Mouse (Mus musculus): ENCODE measurements around the gene Mysm1.

The Mysm1 gene

GRCm38 (mm10) chr4:94978590-94979499, at the start of gene Mysm1:
Mysm1 (minus strand) TSS chr4:94979100.
- peak; percentile 90 to 91 for DNase-seq (ENCODE audit: low spot score in 2 of 2)

GRCm38 (mm10) chr4:95025847-95026600, 47.1 kb upstream of the Mysm1 start:
- no peak for DNase-seq (ENCODE audit: low spot score in 2 of 2)

GRCm38 (mm10) chr4:95023350-95023953, 44.6 kb upstream of the Mysm1 start:
- no peak for DNase-seq (ENCODE audit: low spot score in 2 of 2)

DNA sequence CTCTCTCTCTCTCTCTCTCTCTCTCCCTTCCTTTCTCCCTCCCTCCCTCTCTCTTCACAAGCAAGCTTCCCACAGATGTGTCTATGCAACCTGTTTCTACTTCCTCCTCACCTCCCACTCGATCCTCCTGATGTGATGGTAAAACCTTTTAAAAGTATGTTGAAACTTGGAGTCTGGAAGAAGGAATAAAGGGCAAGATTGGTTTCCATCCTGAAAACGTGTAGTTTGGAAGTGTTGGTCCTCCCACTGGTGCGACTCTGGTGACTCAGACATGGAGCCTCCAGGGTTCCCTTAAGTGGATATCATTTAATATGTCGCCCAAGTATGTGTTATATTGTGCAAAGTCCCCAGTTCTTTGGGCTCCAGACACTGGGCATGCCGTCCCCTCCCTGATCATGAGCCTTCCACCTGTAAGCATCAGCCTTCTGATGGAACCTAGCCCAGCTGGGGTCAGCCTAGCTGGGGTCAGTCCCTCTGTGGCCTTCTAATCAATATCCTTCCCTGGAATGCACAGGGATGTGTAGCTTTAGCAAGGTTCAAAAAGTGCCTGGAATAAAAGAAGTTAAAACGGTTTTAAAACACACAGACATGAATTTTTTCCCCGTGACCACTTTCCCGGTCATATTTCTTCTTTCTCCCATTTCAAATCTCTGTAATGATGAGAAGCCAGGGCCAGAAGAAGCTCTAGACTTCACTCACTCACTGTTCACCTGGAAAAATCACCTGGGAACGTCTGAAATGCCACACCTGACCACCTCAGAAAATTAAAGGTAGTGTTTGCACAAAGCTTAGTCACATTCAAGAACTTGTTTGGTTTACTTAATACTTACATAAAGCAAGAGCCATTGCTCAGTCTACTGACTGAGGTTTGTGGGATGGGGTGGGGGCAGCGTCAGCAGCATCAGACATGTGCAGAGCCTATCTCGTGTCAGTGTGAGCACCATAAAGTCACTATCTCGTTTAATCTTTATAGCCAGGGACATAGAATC, 43.0 kb upstream of the Mysm1 start:
- no peak for DNase-seq (ENCODE audit: low spot score in 2 of 2)

DNA sequence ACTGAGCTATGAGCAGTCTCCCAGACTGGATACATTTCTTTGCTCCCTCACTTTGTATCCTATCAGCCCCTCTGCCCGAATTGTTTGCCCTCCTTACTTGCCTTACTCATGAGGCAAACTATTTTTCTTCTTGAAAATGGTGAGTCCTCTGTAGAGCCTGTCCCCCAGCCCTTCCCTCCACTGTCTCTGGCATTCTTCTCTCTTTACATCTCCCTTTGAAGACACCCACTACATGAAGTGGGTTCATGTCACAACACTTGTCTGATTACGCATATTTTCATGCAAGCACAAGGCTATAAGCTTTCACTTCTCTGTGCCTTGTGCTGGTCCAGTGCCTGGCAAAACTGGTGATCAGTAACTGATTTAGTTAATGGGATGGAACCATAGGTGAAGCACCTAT, 41.3 kb upstream of the Mysm1 start:
- DNase-seq (ENCODE audit: low spot score in 2 of 2): no peak

- no peak for DNase-seq (ENCODE audit: low spot score in 2 of 2)
These were observed 39.3 kb upstream of the Mysm1 start for GRCm38 (mm10) chr4:95018221-95018620.

DNA sequence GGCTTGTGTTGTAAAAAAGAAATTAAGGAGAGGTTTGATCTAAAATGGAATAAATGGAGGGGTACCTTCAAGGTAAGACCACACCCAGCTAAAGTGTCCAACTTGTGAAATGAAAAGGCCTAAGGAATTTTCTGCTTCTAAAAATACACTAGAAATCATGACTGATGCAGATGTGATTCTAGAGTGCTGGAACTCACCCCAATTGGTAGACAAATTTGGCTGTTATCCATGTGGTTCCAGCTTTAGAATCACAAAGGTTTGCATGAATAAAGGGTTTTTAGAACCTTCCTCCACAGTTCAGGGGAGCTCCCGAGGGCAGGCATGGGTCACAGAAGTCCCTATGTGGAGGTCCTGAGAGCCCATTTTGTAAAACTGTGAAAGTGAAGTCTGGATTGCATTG, 33.8 kb upstream of the Mysm1 start:
- DNase-seq (ENCODE audit: low spot score in 2 of 2): no peak

- DNase-seq (ENCODE audit: low spot score in 2 of 2): no peak
These were observed 33.4 kb upstream of the Mysm1 start for GRCm38 (mm10) chr4:95012256-95012655.

DNA sequence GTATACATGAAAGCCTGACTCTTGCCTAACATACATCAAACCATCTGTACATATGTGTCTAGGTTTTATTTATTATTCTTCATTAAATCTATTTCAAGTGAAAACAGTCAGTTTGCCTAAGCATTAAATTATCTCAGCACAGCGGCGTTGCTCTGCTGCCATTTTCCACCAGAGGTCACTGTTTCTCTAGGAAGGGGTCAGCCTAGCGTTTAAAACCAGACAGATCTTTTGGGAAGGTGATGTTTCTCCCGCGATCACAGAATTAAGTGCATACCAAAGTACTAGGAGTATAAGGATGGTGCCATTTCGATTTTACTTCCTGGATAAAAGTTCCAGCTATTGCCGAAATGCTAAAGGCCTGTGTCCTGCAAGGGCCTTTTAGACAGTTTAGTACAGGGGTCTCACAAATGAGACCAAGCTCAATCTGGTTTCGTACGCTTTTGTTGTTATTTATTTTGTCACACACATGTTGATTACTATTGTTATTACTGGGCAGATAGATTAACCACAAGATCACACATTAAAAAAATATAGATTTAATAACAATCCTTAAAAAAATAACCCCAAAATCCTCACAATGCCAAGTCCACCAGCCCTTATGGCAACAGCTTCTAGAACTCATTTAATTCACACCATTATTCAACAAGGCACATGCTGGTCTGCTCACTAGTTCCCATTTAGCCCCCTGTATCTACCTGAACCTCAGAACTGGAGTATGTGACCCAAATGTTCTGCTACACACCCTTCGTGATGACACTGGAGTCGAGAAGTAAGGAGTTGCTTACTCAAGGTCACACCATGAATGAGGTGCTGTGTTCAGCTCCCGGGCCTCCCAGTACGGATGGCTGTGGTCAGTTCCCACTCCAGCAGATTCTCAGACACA, 29.5 kb upstream of the Mysm1 start:
- DNase-seq (ENCODE audit: low spot score in 2 of 2): peak; percentile 8 to 47

GRCm38 (mm10) chr4:95007759-95008158, 28.9 kb upstream of the Mysm1 start:
- DNase-seq (ENCODE audit: low spot score in 2 of 2): no peak

- no peak for DNase-seq (ENCODE audit: low spot score in 2 of 2)
These were observed 26.4 kb upstream of the Mysm1 start for GRCm38 (mm10) chr4:95005251-95005830.

DNA sequence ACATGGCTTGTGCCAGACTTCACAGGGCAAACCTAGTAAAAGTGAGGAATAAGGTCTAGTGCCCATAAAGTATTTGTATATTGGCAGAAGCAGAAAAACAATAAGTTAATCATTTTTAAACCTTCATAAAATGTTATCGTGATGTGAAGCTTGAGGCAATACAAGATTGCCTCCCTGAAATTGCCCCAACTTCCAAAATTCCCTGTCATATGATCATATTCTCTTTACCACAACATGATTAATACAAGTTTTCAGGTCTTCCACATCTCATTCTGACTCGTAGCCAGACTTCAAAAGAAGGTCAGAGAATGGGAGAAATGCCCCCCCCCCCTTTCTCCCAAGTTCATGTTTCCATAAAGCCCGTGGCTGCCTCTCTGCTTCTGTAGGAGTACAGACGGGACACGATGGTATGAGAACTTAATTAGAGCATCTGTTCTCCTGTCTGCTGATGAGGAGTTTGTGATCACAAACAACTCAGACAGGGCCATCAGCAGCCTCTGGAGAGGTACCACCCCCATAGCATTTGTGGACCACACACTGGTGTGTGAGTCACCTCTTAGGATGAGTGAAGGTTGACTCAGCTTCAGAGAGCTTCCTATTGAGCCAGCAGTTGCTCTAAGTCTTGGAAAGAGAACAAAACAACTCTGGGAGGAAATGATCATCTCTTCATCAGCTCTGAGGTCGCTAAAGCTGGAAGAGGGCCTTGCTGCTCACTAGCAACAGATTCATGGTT, 22.3 kb upstream of the Mysm1 start:
- DNase-seq (ENCODE audit: low spot score in 2 of 2): no peak

GRCm38 (mm10) chr4:95000147-95000546, 21.2 kb upstream of the Mysm1 start:
- DNase-seq (ENCODE audit: low spot score in 2 of 2): no peak

DNA sequence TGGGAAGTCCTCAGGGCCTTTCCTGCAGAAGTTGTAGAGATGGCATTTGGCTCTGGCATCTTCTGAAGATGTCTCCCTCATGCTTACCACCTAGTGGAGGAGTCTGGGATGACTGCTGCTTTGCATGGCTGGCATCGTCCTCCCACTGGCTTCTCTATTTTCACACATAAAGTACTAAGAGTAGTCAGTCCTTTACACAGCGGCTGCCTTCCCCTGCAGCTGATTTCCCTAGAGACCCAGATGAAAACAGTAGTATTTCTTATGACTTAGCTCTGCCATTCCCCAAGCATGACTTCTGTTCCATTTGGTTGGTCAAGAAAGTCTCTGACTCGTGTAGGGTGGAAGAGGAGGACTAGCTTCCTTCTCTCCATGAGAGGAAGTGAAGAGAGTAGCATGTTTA, 20.3 kb upstream of the Mysm1 start:
- DNase-seq (ENCODE audit: low spot score in 2 of 2): peak; percentile 24 to 51

DNA sequence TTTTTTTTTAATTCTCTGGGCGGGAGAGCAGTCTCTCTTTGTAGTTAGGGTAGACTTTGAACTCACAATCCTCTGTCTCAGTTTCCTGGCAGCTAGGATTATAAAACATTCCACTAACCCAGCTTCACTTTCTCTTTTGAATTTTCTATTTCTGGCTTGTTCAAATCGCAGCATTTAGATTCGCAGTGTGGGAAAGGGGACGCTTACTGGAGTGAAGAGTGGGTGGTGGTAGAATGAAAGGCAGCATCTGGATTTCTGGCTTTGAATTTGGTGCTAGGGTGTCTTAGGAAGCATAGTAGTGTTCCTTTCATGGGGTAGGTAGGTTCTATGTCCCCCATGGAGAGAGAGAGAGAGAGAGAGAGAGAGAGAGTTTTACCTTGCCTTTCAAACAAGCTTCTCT, 17.0 kb upstream of the Mysm1 start:
- DNase-seq (ENCODE audit: low spot score in 2 of 2): no peak

GRCm38 (mm10) chr4:94990204-94990603, 11.3 kb upstream of the Mysm1 start:
- DNase-seq (ENCODE audit: low spot score in 2 of 2): no peak

GRCm38 (mm10) chr4:94987725-94988124, 8.8 kb upstream of the Mysm1 start:
- no peak for DNase-seq (ENCODE audit: low spot score in 2 of 2)

DNA sequence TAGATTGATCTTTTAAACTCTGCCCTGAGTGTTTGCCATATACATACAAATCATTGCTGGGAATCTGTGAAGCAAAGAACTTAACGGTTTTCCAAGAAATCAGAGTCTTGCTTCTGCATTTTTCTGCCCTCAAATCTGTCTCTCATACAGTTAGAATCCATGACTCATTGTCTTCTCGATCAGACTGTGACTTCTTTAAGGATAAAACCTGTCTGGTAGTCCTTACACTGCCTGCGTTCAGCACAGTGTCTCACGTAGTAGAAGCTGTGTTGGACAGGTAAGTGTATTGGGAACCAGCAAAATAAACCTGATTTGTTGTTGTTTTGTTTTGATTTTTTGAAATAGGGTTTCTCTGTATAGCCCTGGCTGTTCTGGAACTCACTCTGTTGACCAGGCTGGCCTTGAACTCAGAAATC, 608 bp upstream of the Mysm1 start:
- DNase-seq (ENCODE audit: low spot score in 2 of 2): no peak

- no peak for DNase-seq (ENCODE audit: low spot score in 2 of 2)
These were observed 5.6 kb downstream of the Mysm1 start for GRCm38 (mm10) chr4:94973321-94973720.

Data from spleen, postnatal 14 days (tissue).